Mouse (Mus musculus) mouse embryonic stem cell (cell line): ENCODE results near the gene Trp53bp1.

ENCODE experiments used
- in situ Hi-C, 2 experiments: fragments of 300-500 bp; cut with MboI; formaldehyde crosslinking; loops; 1 replicate in 1 of 2; 3 replicates in 1 of 2; pipeline ENCODE4 v1.14.3; 2019 to 2020; ENCODE audit warnings: low sequenced_read_pairs in 2 of 2, low pct_unique_long_range_greater_than_20kb in 1 of 2, mixed read lengths in 1 of 2; ENCODE audit not compliant: unreplicated experiment in 1 of 2

Trp53bp1 gene

DNA sequence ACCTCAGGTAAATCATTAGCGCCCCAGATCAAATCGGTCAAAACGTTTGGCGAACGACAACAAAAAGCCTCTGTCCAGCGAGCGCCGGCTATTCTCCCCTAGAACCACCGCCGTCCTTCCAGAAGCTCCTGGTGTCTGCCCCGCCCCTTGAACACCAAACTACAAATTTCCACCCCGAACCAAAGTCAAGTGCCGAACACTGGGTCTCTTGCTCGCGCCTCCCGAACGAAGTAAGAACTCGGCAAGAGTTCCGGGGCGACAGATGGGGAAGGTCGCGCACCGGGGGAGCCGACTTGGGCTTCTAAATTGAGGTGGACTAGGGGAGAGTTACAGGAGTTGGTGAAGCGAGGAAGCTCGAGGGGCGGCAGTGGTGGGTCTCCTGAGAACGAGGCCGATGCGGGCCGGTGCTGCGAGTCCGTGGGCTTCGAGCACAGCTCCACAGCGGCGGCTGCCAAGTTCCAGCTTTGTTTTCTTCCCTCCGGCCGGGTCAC is 100.7 kb downstream of the Trp53bp1 start, which contains the start of gene Tubgcp4:
Tubgcp4 (plus strand) TSS at position 174 of the 491 bp plus-strand sequence.
- in situ Hi-C loops: loop anchor here in 1 of 2 experiments (10.0 kb wide), 1 partner anchor 234 kb away; no protein-coding TSS in a partner anchor

GRCm38 (mm10) chr2:121169902-121170301 is 101.3 kb downstream of the Trp53bp1 start:
- in situ Hi-C loops: loop anchor here in 1 of 2 experiments (10.0 kb wide), 1 partner anchor 235 kb away; no protein-coding TSS in a partner anchor

DNA sequence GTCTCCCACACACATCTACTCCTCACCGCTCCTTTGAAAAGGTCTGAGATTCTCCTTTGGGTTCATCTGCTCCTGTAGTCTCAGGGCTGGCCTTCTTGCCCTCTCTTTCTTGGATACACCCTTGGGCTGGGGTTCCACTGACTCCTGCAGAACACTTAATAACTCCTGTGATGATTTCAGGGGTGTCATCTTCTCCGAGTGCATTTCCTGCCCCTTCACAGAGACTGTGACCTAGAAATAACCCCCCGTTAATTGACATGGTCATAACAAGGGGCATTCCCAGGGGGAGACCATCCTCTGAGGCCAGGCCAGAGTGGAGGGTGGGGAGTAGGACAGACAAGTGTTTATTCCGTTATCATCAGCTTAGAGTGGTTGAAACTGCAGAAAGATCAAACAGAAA is 102.0 kb downstream of the Trp53bp1 start:
- in situ Hi-C loops: no loop called here

DNA sequence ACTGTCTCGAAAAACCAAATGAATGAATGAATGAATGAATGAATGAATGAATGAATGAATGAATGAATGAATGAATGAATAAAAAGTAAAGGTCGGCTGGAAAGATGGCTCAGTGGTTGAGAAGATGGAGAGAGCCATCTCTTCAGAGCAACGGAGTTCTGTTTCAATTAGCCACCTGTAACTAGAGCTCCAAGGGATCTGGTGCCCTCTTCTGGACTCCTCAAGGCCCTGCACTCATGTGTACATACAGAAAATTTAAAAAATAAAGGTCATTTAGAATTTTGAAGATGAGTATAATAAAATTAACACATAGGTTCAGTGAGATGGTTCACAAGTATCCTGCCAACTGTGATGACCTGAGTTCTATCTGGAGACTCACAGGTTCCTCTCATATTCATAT is 118.1 kb downstream of the Trp53bp1 start:
- in situ Hi-C loops: no loop called here

GRCm38 (mm10) chr2:121149679-121150078 is 121.5 kb downstream of the Trp53bp1 start:
- in situ Hi-C loops: no loop called here
